Mouse (Mus musculus): ENCODE measurements around the gene Siglec1. TPM values are rescaled to one million over a fixed set of nuclear protein-coding genes. Genes with fewer than 3 reads are reported as not detected.
"Not testable (repeated sequence)": the region's sequence is repeated elsewhere in the genome, so short reads cannot be mapped to it uniquely, and the experiment has no call there.

Siglec1 gene
- polyA plus RNA-seq, 1 experiment from 2014 or later, result 0.13 TPM

DNA sequence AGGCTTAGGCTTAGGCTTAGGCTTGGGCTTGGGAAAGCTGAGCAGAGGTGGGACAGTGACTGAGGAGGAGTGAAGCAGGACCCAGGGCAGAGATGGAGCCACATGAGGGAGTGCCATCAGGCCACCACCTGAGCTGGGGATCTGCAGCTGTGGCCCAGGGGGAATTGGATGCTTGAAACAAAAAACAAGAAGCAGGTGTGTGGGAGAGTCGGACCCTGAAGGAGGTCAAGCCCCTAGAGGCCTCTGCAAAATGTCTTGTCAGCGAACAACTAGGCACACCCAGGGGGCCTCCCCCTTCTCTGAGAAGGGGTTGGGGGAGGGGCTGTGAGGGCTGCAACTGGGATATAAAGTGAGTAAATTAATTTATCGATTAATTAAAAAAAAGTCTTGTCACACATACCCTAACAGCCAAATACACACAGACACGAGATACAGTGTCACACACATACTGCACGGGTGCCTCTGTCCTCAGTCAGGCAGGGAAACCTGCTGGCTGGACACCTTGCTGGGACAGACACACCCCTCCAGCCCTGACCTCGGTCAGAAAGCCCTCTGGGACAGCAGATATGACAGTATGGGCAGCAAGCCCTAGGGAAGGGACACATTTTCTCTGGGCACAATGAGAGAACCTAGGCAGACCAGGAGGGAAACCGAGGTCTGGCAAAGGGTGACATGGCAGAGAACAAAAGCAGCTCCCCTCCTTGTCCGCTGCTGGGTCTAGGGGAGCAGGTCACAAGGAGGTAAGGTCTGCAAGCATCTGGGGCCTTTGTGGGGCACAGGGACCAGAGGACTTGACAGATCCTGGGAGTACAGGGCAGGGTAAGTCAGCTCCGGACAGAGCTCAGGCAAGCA, 39.6 kb upstream of the Siglec1 start:
- Histone ChIP-seq H3K36me3 (no peaks in the 10 kb centered on the region), H3K9me3 (no peaks in the 10 kb centered on the region), H3K9ac (no peak overlapping the region), H3K4me2 (replicated peaks) (peak overlapping the region; percentile 88; the same call in 1 of the 2 replicates), H3K27me3 (replicated peaks) (0 out of 2 replicates have a peak, but pooled peaks cover 2% of the 10 kb centered on the region), H3K4me3 (no peak overlapping the region), H3K27ac (no peak overlapping the region), H3K4me1 (peaks cover 15% of the 10 kb centered on the region)
- 40% methylated on average over 9 of the region's 9 CpGs for WGBS
- no peak for ATAC-seq (ENCODE audit: low FRiP score, low read depth)

- H3K4me1 ChIP-seq, result peaks cover 15% of the 10 kb centered on the region
- ATAC-seq (ENCODE audit: low FRiP score, low read depth), result no peak
- 90% methylated on average over 9 of the region's 9 CpGs for WGBS
- H3K36me3 ChIP-seq, result no peaks in the 10 kb centered on the region
- H3K4me2 ChIP-seq (replicated peaks), result no peak overlapping the region
- 0 out of 2 replicates have a peak, but pooled peaks cover 2% of the 10 kb centered on the region for H3K27me3 ChIP-seq (replicated peaks)
- H3K4me3 ChIP-seq, result no peak overlapping the region
- no peak overlapping the region for H3K27ac ChIP-seq
- H3K9me3 ChIP-seq, result no peaks in the 10 kb centered on the region
- H3K9ac ChIP-seq, result no peak overlapping the region
Measured at GRCm38 (mm10) chr2:131125157-131125963, 38.8 kb upstream of the Siglec1 start.

DNA sequence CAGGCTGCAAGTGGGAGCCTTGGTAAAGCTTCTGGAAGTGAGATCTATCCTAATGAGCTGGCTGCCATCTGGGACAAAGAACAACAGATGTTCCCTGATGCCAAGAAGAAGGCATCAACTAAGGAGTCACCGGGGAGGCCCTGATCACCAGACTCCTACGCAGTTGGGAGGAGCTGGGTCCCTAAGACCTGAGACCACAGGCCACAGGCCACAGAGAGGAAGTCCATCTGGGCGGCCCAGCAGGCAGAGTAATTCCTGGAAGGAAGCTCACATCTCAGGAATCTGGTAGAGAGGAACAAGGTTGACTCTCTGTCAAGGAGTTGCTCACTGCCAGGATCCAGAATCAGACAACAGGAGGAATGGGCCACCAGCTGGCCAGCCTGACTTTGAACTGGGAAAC, 37.6 kb upstream of the Siglec1 start:
- H3K4me2 ChIP-seq (replicated peaks), result no peak overlapping the region
- H3K36me3 ChIP-seq, result no peaks in the 10 kb centered on the region
- 69% methylated on average over 3 of the region's 3 CpGs for WGBS
- H3K27ac ChIP-seq, result no peak overlapping the region
- no peak for ATAC-seq (ENCODE audit: low FRiP score, low read depth)
- no peaks in the 10 kb centered on the region for H3K9me3 ChIP-seq
- no peak overlapping the region for H3K9ac ChIP-seq
- H3K4me1 ChIP-seq, result peaks cover 15% of the 10 kb centered on the region
- no peak overlapping the region for H3K4me3 ChIP-seq
- 0 out of 2 replicates have a peak, but pooled peaks cover 2% of the 10 kb centered on the region for H3K27me3 ChIP-seq (replicated peaks)

- no peak overlapping the region for H3K27ac ChIP-seq
- 76% methylated on average over 2 of the region's 2 CpGs for WGBS
- H3K36me3 ChIP-seq, result no peaks in the 10 kb centered on the region
- H3K9me3 ChIP-seq, result no peaks in the 10 kb centered on the region
- no peaks in the 10 kb centered on the region for H3K4me1 ChIP-seq
- no peaks in the 10 kb centered on the region for H3K27me3 ChIP-seq (replicated peaks)
- ATAC-seq (ENCODE audit: low FRiP score, low read depth), result no peak
- H3K4me3 ChIP-seq, result no peak overlapping the region
- H3K9ac ChIP-seq, result no peak overlapping the region
- H3K4me2 ChIP-seq (replicated peaks), result no peak overlapping the region
Measured at GRCm38 (mm10) chr2:131118968-131119574, 32.5 kb upstream of the Siglec1 start.

DNA sequence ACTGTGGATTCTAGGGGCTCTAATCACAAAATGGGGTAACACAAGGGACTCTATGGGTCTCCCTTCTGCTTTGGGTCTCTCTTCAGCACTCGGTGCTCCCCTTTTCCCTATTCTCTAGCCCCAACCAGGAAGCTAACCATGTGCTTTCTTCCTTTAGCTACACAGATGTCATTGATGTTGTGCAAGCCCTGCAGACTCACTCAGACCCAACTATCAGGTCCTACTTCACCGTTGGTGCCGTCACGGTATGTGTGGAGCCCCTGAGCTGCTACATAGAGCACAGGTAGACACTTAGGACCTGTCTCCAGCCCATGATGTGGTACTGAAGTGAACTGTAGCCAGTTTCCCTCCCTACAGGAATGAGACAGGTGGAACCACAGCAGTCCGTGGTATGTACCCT, 19.4 kb upstream of the Siglec1 start:
- Histone ChIP-seq H3K4me2 (replicated peaks) (no peak overlapping the region), H3K4me3 (no peak overlapping the region), H3K9ac (no peak overlapping the region), H3K36me3 (no peaks in the 10 kb centered on the region), H3K9me3 (no peaks in the 10 kb centered on the region), H3K27me3 (replicated peaks) (no peaks in the 10 kb centered on the region), H3K4me1 (no peaks in the 10 kb centered on the region), H3K27ac (no peak overlapping the region)
- 91% methylated on average over 5 of the region's 5 CpGs for WGBS
- no peak for ATAC-seq (ENCODE audit: low FRiP score, low read depth)

DNA sequence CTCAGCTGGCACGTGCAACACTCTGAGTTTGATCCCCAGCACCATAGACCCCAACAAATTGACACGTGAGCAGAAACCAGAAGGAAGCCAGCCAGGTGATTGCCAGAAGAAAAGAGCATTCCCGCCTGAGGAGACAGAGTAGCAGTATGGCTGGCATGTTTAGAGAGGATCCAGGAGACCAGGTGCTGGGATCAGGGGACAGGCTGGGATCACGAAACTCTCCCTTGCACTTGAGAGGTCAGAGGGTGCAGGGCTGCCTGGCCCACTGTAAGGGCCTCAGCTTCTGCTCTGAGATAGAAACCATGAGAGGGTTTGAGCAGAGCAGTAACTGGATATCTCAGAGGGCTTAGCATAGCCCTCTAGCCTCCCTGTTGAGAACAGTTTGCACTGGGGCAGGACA, 18.5 kb upstream of the Siglec1 start:
- H3K9ac ChIP-seq; H3K4me2 ChIP-seq (replicated peaks); H3K27ac ChIP-seq; H3K4me3 ChIP-seq; H3K36me3 ChIP-seq; H3K4me1 ChIP-seq; H3K9me3 ChIP-seq; ATAC-seq (ENCODE audit: low FRiP score, low read depth); H3K27me3 ChIP-seq (replicated peaks): not testable (repeated sequence)
- WGBS, result 74% methylated on average over 4 of the region's 4 CpGs

DNA sequence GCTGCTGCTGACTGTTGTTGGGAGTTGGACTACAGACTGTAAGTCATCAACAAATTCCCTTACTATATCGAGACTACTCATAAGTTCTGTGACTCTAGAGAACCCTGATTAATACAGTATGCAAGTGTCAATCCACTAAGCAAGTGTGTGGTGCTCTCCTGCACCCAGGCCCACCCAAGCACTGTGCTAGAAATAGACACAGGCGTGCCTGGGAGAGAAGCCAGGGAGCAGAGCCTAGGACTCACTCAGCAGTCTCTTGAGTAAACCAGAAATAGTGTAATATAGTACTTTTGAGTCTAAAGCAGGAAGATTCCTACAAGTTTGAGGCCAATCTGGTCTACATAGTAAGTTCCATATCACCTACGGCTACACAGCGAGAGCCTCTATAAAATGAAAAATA, 17.5 kb upstream of the Siglec1 start:
- 89% methylated on average over 4 of the region's 4 CpGs for WGBS
- ATAC-seq (ENCODE audit: low FRiP score, low read depth), result no peak
- Histone ChIP-seq H3K4me2 (replicated peaks) (no peak overlapping the region), H3K27me3 (replicated peaks) (no peaks in the 10 kb centered on the region), H3K36me3 (no peaks in the 10 kb centered on the region), H3K4me3 (no peak overlapping the region), H3K9ac (no peak overlapping the region), H3K27ac (no peak overlapping the region), H3K4me1 (no peaks in the 10 kb centered on the region), H3K9me3 (no peaks in the 10 kb centered on the region)

- no peaks in the 10 kb centered on the region for H3K4me1 ChIP-seq
- no peaks in the 10 kb centered on the region for H3K36me3 ChIP-seq
- no peak overlapping the region for H3K9ac ChIP-seq
- no peak for ATAC-seq (ENCODE audit: low FRiP score, low read depth)
- H3K27me3 ChIP-seq (replicated peaks), result no peaks in the 10 kb centered on the region
- H3K27ac ChIP-seq, result no peak overlapping the region
- 58% methylated on average over 3 of the region's 3 CpGs for WGBS
- H3K9me3 ChIP-seq, result no peaks in the 10 kb centered on the region
- H3K4me3 ChIP-seq, result no peak overlapping the region
- H3K4me2 ChIP-seq (replicated peaks), result no peak overlapping the region
Measured at GRCm38 (mm10) chr2:131101530-131101929, 15.0 kb upstream of the Siglec1 start.

GRCm38 (mm10) chr2:131097087-131097486, 10.5 kb upstream of the Siglec1 start:
- H3K4me3 ChIP-seq, result no peak overlapping the region
- H3K27me3 ChIP-seq (replicated peaks), result no peaks in the 10 kb centered on the region
- no peak overlapping the region for H3K9ac ChIP-seq
- no peak overlapping the region for H3K4me2 ChIP-seq (replicated peaks)
- no peaks in the 10 kb centered on the region for H3K9me3 ChIP-seq
- H3K4me1 ChIP-seq, result no peaks in the 10 kb centered on the region
- no peaks in the 10 kb centered on the region for H3K36me3 ChIP-seq
- no peak overlapping the region for H3K27ac ChIP-seq
- no peak for ATAC-seq (ENCODE audit: low FRiP score, low read depth)
- 68% methylated on average over 4 of the region's 4 CpGs for WGBS

DNA sequence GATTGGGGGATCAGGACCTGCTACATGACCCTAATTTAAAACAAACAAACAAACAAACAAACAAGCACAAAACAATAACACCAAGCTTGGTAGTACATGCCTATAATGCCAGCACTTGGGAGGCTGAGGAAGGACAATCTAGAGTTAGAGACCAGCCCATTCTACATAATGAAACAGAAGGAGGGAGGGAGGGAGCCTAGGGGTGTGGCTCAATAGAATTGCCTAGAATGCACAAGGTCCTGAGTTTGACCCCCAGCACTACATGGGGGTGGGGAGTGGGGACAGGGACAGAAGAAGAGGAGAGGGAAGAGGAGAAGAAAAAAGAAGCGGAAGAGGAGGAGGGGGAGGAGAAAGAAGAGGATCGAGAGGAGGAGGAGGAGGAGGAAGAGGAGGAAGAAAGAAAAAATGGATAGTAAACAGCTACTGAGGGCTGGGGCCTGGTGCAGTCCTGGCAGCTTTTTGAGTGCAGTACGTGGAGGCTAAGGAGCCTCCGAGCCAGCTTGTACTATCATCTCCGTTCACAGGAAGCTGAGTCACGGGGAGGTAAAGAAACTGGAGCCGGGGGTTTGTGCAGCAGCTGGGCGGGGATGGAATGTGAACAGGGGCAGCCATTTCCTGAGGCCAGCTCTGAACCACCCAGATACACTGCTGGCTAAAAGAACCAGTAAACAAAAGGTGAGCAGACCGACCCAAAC, 9.7 kb upstream of the Siglec1 start:
- WGBS, result 9% methylated on average over 9 of the region's 9 CpGs
- no peak overlapping the region; the same call in 1 of the 2 replicates for H3K27ac ChIP-seq
- H3K4me2 ChIP-seq (replicated peaks), result peak overlapping the region; percentile 31
- ATAC-seq (ENCODE audit: low FRiP score, low read depth), result no peak
- H3K27me3 ChIP-seq (replicated peaks), result no peaks in the 10 kb centered on the region
- no peak overlapping the region for H3K4me3 ChIP-seq
- H3K36me3 ChIP-seq, result no peaks in the 10 kb centered on the region
- no peaks in the 10 kb centered on the region for H3K9me3 ChIP-seq
- no peak overlapping the region for H3K9ac ChIP-seq
- no peaks in the 10 kb centered on the region for H3K4me1 ChIP-seq

- Histone ChIP-seq H3K4me1 (no peaks in the 10 kb centered on the region), H3K4me3 (no peak overlapping the region), H3K9me3 (no peaks in the 10 kb centered on the region), H3K27me3 (replicated peaks) (no peaks in the 10 kb centered on the region), H3K27ac (no peak overlapping the region), H3K9ac (no peak overlapping the region), H3K36me3 (no peaks in the 10 kb centered on the region), H3K4me2 (replicated peaks) (no peak overlapping the region)
- 3% methylated on average over 1 of the region's 1 CpGs for WGBS
- ATAC-seq (ENCODE audit: low FRiP score, low read depth), result 0 out of 2 replicates have a peak, but pooled peaks have one; percentile 52
Measured at GRCm38 (mm10) chr2:131094823-131095222, 8.3 kb upstream of the Siglec1 start.

DNA sequence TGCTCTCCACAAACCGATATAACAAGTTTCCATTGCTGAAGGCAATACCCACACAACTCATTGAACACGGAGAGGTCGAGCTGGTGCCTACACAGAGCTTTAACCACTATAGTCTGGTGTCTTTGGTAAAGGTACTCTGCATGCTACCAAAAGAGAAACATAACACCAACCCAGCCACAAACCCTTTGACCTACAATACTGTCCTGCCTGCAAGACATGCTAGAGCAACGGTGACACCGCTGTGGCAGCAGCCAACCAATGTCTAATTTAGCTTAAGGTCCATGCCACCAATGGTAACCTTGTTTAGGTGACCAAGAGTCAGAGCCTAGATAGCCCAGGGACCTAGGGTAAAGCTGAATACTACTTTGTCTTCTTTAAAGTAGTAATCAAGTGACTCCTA, 7.0 kb upstream of the Siglec1 start:
- Histone ChIP-seq H3K4me2 (replicated peaks) (no peak overlapping the region), H3K9ac (no peak overlapping the region), H3K27ac (no peak overlapping the region), H3K36me3 (no peaks in the 10 kb centered on the region), H3K4me1 (no peaks in the 10 kb centered on the region), H3K27me3 (replicated peaks) (no peaks in the 10 kb centered on the region), H3K4me3 (no peak overlapping the region), H3K9me3 (no peaks in the 10 kb centered on the region)
- 88% methylated on average over 5 of the region's 5 CpGs for WGBS
- no peak for ATAC-seq (ENCODE audit: low FRiP score, low read depth)
